Mouse (Mus musculus): ENCODE results near the gene Ntn1. TPM values are rescaled to one million over a fixed set of nuclear protein-coding genes. Genes with fewer than 3 reads are reported as not detected.

Ntn1 gene
- total RNA-seq (2021), result 10 to 100 TPM in 1 of 2 experiments, 1 to 10 TPM in 1; 8.8 to 10.6 TPM

- DNase-seq (ENCODE audit: extremely low spot score in 1 of 2, low spot score in 2 of 2), result no peak
- intact Hi-C loops (cut with DNase I), result loop anchor here (10.0 kb wide), 1 partner anchor 586 kb away; no protein-coding TSS in a partner anchor
Observed at GRCm38 (mm10) chr11:68400727-68401219, at the start of gene Ntn1. TSS of gene Ntn1 (minus strand) at chr11:68400823.

GRCm38 (mm10) chr11:68448356-68448755, 47.7 kb upstream of the Ntn1 start:
- intact Hi-C loops (cut with DNase I), result no loop called here
- DNase-seq (ENCODE audit: extremely low spot score in 1 of 2, low spot score in 2 of 2), result no peak

- intact Hi-C loops (cut with DNase I), result no loop called here
- DNase-seq (ENCODE audit: extremely low spot score in 1 of 2, low spot score in 2 of 2), result no peak
Observed at GRCm38 (mm10) chr11:68447242-68447641, 46.6 kb upstream of the Ntn1 start.

GRCm38 (mm10) chr11:68446547-68446946, 45.9 kb upstream of the Ntn1 start:
- DNase-seq (ENCODE audit: extremely low spot score in 1 of 2, low spot score in 2 of 2), result no peak
- intact Hi-C loops (cut with DNase I), result no loop called here

- DNase-seq (ENCODE audit: extremely low spot score in 1 of 2, low spot score in 2 of 2), result no peak
- intact Hi-C loops (cut with DNase I), result no loop called here
Observed at GRCm38 (mm10) chr11:68445901-68446300, 45.3 kb upstream of the Ntn1 start.

- intact Hi-C loops (cut with DNase I), result no loop called here
- DNase-seq (ENCODE audit: extremely low spot score in 1 of 2, low spot score in 2 of 2), result no peak
Observed at GRCm38 (mm10) chr11:68442983-68443638, 42.5 kb upstream of the Ntn1 start.

- no peak for DNase-seq (ENCODE audit: extremely low spot score in 1 of 2, low spot score in 2 of 2)
- intact Hi-C loops (cut with DNase I), result no loop called here
Observed at GRCm38 (mm10) chr11:68442346-68442745, 41.7 kb upstream of the Ntn1 start.

GRCm38 (mm10) chr11:68440965-68441364, 40.3 kb upstream of the Ntn1 start:
- DNase-seq (ENCODE audit: extremely low spot score in 1 of 2, low spot score in 2 of 2), result no peak
- intact Hi-C loops (cut with DNase I), result no loop called here

- DNase-seq (ENCODE audit: extremely low spot score in 1 of 2, low spot score in 2 of 2), result no peak
- intact Hi-C loops (cut with DNase I), result no loop called here
Observed at GRCm38 (mm10) chr11:68440100-68440499, 39.5 kb upstream of the Ntn1 start.

GRCm38 (mm10) chr11:68436376-68436775, 35.8 kb upstream of the Ntn1 start:
- intact Hi-C loops (cut with DNase I), result no loop called here
- DNase-seq (ENCODE audit: extremely low spot score in 1 of 2, low spot score in 2 of 2), result no peak

- DNase-seq (ENCODE audit: extremely low spot score in 1 of 2, low spot score in 2 of 2), result no peak
- intact Hi-C loops (cut with DNase I), result no loop called here
Observed at GRCm38 (mm10) chr11:68435601-68436000, 35.0 kb upstream of the Ntn1 start.

- no peak for DNase-seq (ENCODE audit: extremely low spot score in 1 of 2, low spot score in 2 of 2)
- intact Hi-C loops (cut with DNase I), result no loop called here
Observed at GRCm38 (mm10) chr11:68434697-68435096, 34.1 kb upstream of the Ntn1 start.

GRCm38 (mm10) chr11:68433534-68433933, 32.9 kb upstream of the Ntn1 start:
- intact Hi-C loops (cut with DNase I), result no loop called here
- DNase-seq (ENCODE audit: extremely low spot score in 1 of 2, low spot score in 2 of 2), result no peak

GRCm38 (mm10) chr11:68432361-68433021, 31.9 kb upstream of the Ntn1 start:
- DNase-seq (ENCODE audit: extremely low spot score in 1 of 2, low spot score in 2 of 2), result no peak
- intact Hi-C loops (cut with DNase I), result no loop called here

GRCm38 (mm10) chr11:68431699-68432360, 31.2 kb upstream of the Ntn1 start, which contains the start of gene Pik3r5:
TSS of gene Pik3r5 (plus strand) at chr11:68432121.
- intact Hi-C loops (cut with DNase I), result no loop called here
- peak; percentile 31 to 85 for DNase-seq (ENCODE audit: extremely low spot score in 1 of 2, low spot score in 2 of 2)

- no peak for DNase-seq (ENCODE audit: extremely low spot score in 1 of 2, low spot score in 2 of 2)
- intact Hi-C loops (cut with DNase I), result no loop called here
Observed at GRCm38 (mm10) chr11:68430662-68431061, 30.0 kb upstream of the Ntn1 start.

GRCm38 (mm10) chr11:68427083-68427570, 26.5 kb upstream of the Ntn1 start:
- intact Hi-C loops (cut with DNase I), result no loop called here
- DNase-seq (ENCODE audit: extremely low spot score in 1 of 2, low spot score in 2 of 2), result no peak

- no peak for DNase-seq (ENCODE audit: extremely low spot score in 1 of 2, low spot score in 2 of 2)
- intact Hi-C loops (cut with DNase I), result no loop called here
Observed at GRCm38 (mm10) chr11:68425492-68426315, 25.1 kb upstream of the Ntn1 start.

GRCm38 (mm10) chr11:68417831-68418230, 17.2 kb upstream of the Ntn1 start:
- intact Hi-C loops (cut with DNase I), result no loop called here
- DNase-seq (ENCODE audit: extremely low spot score in 1 of 2, low spot score in 2 of 2), result peak in 1 of 2 experiments; percentile 40

Measured in left cerebral cortex, postnatal 10 days (tissue).